Mouse (Mus musculus) neural tube, embryonic 13.5 days (tissue): ENCODE results near the gene Scd4. TPM values are rescaled to one million over a fixed set of nuclear protein-coding genes. Genes with fewer than 3 reads are reported as not detected.
A peak's percentile ranks its signal among the peaks of the same experiment; 100 is the strongest.
"Not testable (repeated sequence)": the region's sequence is repeated elsewhere in the genome, so short reads cannot be mapped to it uniquely, and the experiment has no call there.

Experiments
- ATAC-seq: fragments of 200-750 bp; cut with Nextera tagmentation; 2 replicates; pipeline ENCODE4 v1.8.0; 2017; ENCODE audit warnings: low read depth, mild to moderate bottlenecking, moderate TSS enrichment, moderate library complexity
- H3K27ac ChIP-seq: fragments of 300-500 bp; sonication (generic); replicated peaks from 2 replicates; pipeline ENCODE4 v1.5.1; 2015; ENCODE audit warnings: moderate library complexity, mild to moderate bottlenecking, inconsistent platforms
- H3K27me3 ChIP-seq: fragments of 300-500 bp; sonication (generic); 2 replicates; pipeline ENCODE4 v1.6.1; 2015; ENCODE audit warnings: mild to moderate bottlenecking, inconsistent platforms
- H3K36me3 ChIP-seq: fragments of 300-500 bp; sonication (generic); 2 replicates; pipeline ENCODE4 v1.6.1; 2015; ENCODE audit warnings: mild to moderate bottlenecking, inconsistent platforms
- H3K4me1 ChIP-seq: fragments of 300-500 bp; sonication (generic); replicated peaks from 2 replicates; pipeline ENCODE4 v1.6.1; 2015; ENCODE audit warnings: inconsistent platforms
- H3K4me2 ChIP-seq: fragments of 300-500 bp; sonication (generic); 2 replicates; pipeline ENCODE4 v1.6.1; 2015; ENCODE audit warnings: inconsistent platforms, mild to moderate bottlenecking, moderate library complexity
- H3K4me3 ChIP-seq: fragments of 300-500 bp; sonication (generic); 2 replicates; pipeline ENCODE4 v1.5.1; 2015; ENCODE audit warnings: mild to moderate bottlenecking, inconsistent platforms
- H3K9ac ChIP-seq: fragments of 300-500 bp; sonication (generic); 2 replicates; pipeline ENCODE4 v1.6.1; 2015; ENCODE audit warnings: moderate library complexity, mild to moderate bottlenecking, inconsistent platforms
- H3K9me3 ChIP-seq: fragments of 300-500 bp; sonication (generic); 2 replicates; pipeline ENCODE4 v1.6.1; 2016; ENCODE audit warnings: inconsistent platforms
- WGBS: fragments of 180-500 bp; shearing (Covaris S2); methylation state at CpG from one replicate; pipeline ENCODE4 v1.1.7; 2015; 5-methylcytosine and 5-hydroxymethylcytosine counted together
- polyA plus RNA-seq: library from polyadenylated mRNA; unstranded; fragments of >200 nt; fragmentation: Nextera tagmentation; extraction: Ambion mirVana; gene quantifications from 2 replicates; pipeline ENCODE4 v1.2.1, GENCODE M21; 2015

The Scd4 gene
- polyA plus RNA-seq, 1 experiment from 2014 or later: 0.06 TPM

DNA sequence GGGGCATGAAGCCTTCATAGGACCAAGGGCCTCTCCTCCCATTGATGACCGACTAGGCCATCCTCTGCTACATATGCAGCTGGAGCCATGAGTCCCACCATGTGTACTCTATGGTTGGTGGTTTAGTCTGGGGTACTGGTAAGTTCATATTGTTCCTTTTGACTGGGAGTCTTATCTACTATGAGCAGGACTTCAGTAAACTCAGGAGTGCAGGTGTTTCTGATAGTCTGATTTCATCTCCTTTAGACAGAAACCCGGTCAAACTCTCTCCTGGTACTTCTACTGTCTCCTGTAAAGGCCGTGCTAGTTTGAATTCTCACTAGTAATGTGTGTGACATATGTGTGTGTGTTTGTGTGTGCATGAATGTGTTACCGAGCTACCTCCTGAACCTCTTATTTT is 32.8 kb downstream of the Scd4 start:
- 92% methylated on average over 4 of the region's 4 CpGs for WGBS
- Histone ChIP-seq H3K9me3 (no peaks in the 10 kb centered on the region), H3K36me3 (no peaks in the 10 kb centered on the region), H3K4me1 (peaks cover 8% of the 10 kb centered on the region; the same call in 1 of the 2 replicates), H3K27me3 (no peaks in the 10 kb centered on the region), H3K4me2 (no peak overlapping the region), H3K4me3 (no peak overlapping the region), H3K9ac (no peak overlapping the region), H3K27ac (no peak overlapping the region)
- ATAC-seq: no peak

DNA sequence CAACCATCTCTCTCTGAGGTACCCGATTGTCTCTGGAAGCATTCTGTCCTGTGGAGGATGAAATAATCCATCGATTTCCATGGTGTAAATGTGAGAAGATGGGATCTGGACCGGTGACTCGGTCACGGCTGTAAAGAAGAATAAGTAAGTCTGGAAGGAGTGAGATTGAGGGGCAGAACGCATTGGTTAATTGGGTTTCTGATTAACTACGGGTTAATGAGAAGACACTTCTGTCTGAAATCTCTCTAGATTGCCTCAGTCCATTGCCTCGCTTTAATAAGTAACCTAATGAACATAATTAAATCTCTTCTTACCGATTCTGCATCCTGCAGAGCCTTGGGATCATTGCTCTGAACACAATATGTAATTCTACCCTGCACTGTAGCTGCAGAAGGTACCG is 34.2 kb downstream of the Scd4 start:
- ATAC-seq: 0 out of 2 replicates have a peak, but pooled peaks have one; percentile 43
- H3K9ac ChIP-seq, H3K36me3 ChIP-seq, H3K27me3 ChIP-seq, H3K4me3 ChIP-seq, H3K4me1 ChIP-seq, H3K4me2 ChIP-seq, H3K9me3 ChIP-seq: not testable (repeated sequence)
- WGBS: 51% methylated on average over 10 of the region's 10 CpGs
- 0 out of 2 replicates have a peak overlapping the region, but pooled peaks have one; percentile 57 for H3K27ac ChIP-seq

GRCm38 (mm10) chr19:44369371-44369770 is 36.5 kb downstream of the Scd4 start:
- Histone ChIP-seq H3K4me2 (no peak overlapping the region), H3K4me3 (no peak overlapping the region), H3K36me3 (no peaks in the 10 kb centered on the region), H3K27me3 (no peaks in the 10 kb centered on the region), H3K27ac (no peak overlapping the region), H3K9me3 (no peaks in the 10 kb centered on the region), H3K4me1 (peaks cover 8% of the 10 kb centered on the region; the same call in 1 of the 2 replicates), H3K9ac (no peak overlapping the region)
- ATAC-seq: no peak
- WGBS: 57% methylated on average over 8 of the region's 8 CpGs

DNA sequence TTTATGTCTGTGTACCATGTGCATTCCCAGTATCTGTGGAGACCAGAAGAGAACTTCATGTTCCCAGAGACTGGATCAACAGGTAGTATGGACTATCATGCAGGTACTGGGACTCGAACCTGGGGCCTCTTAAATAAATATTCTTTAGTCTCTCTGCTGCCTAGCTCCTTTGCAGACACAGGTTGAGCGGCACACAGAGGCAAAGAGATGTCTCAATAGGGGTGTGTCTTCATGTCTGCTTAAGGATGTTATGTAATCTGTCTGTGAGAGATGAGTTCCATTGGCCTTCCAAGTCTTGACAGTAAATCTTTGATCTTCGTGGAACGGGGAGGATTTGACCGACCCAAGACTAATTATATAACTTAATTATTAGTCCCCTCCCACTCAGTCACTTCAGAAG is 37.3 kb downstream of the Scd4 start:
- ATAC-seq: no peak
- Histone ChIP-seq H3K36me3 (no peaks in the 10 kb centered on the region), H3K4me2 (no peak overlapping the region), H3K4me1 (peaks cover 8% of the 10 kb centered on the region; the same call in 1 of the 2 replicates), H3K27ac (no peak overlapping the region), H3K4me3 (no peak overlapping the region), H3K9me3 (no peaks in the 10 kb centered on the region), H3K9ac (no peak overlapping the region), H3K27me3 (no peaks in the 10 kb centered on the region)
- 75% methylated on average over 5 of the region's 5 CpGs for WGBS

DNA sequence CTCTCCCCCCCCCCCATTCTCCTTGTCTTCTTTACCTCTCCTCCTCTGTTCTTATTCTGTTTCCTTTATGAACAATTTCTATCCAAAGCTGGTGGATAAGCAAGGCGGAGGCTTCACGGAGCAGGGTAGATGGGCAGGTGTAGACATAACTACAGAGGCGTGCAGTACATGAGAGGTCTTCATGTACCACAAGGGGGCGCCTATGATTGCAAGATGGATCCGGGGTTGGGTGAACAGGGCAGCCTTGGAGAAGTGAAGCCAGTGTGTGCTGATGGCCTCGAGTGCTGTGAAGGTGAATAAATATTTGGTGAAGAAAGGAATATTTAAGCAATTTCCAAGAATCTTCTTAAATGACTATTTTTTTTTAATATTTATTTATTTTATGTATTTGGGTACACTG is 40.1 kb downstream of the Scd4 start:
- peak; percentile 67 for ATAC-seq
- Histone ChIP-seq H3K27ac (no peak overlapping the region), H3K9me3 (no peaks in the 10 kb centered on the region), H3K27me3 (no peaks in the 10 kb centered on the region), H3K9ac (no peak overlapping the region), H3K36me3 (no peaks in the 10 kb centered on the region), H3K4me3 (no peak overlapping the region), H3K4me1 (peaks cover 4% of the 10 kb centered on the region; the same call in 1 of the 2 replicates), H3K4me2 (no peak overlapping the region)
- 24% methylated on average over 6 of the region's 6 CpGs for WGBS

- WGBS: 19% methylated on average over 3 of the region's 3 CpGs
- Histone ChIP-seq H3K9me3 (no peaks in the 10 kb centered on the region), H3K4me2 (no peak overlapping the region), H3K27me3 (no peaks in the 10 kb centered on the region), H3K4me3 (no peak overlapping the region), H3K4me1 (peaks cover 13% of the 10 kb centered on the region; the same call in 1 of the 2 replicates), H3K27ac (no peak overlapping the region), H3K36me3 (no peaks in the 10 kb centered on the region), H3K9ac (no peak overlapping the region)
- no peak for ATAC-seq
Observed at GRCm38 (mm10) chr19:44376511-44376951, 43.6 kb downstream of the Scd4 start.

GRCm38 (mm10) chr19:44377629-44378375 is 44.9 kb downstream of the Scd4 start:
- ATAC-seq: no peak
- Histone ChIP-seq H3K9ac (no peak overlapping the region), H3K4me1 (peaks cover 15% of the 10 kb centered on the region; the same call in 1 of the 2 replicates), H3K27me3 (no peaks in the 10 kb centered on the region), H3K9me3 (no peaks in the 10 kb centered on the region), H3K36me3 (no peaks in the 10 kb centered on the region), H3K27ac (no peak overlapping the region), H3K4me3 (no peak overlapping the region), H3K4me2 (no peak overlapping the region)
- WGBS: 48% methylated on average over 5 of the region's 5 CpGs

- Histone ChIP-seq H3K9ac (no peak overlapping the region), H3K27me3 (no peaks in the 10 kb centered on the region)
Observed at GRCm38 (mm10) chr19:44379090-44379489, 46.2 kb downstream of the Scd4 start.

DNA sequence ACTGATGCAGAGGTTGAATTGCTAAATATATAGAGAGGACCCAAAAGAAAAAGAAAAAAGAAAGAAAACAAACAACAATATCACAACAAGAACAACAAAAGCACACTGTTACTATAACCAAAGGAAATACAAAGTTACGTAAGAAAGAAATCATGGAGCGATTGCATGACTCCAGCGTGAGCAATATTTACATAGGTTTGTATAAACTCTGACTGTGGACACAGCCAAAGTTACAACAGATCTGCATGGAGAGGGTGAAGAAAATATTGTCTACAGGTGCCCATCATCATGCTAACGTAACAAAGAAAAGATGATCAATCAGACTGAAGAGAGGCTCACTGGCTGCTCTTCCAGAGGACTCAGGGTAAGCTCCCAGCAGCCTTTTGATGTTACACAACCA is 47.2 kb downstream of the Scd4 start:
- no peak for ATAC-seq
- WGBS: 92% methylated on average over 4 of the region's 4 CpGs
- H3K4me3 ChIP-seq: no peak overlapping the region
- H3K27me3 ChIP-seq: no peaks in the 10 kb centered on the region
- no peaks in the 10 kb centered on the region for H3K36me3 ChIP-seq
- H3K9ac ChIP-seq: no peak overlapping the region
- H3K27ac ChIP-seq: no peak overlapping the region
- no peak overlapping the region for H3K4me2 ChIP-seq
- H3K4me1 ChIP-seq: peaks cover 16% of the 10 kb centered on the region; the same call in 1 of the 2 replicates
- no peaks in the 10 kb centered on the region for H3K9me3 ChIP-seq

More at GRCm38 (mm10) chr19:44379090-44379489, 46.2 kb downstream of the Scd4 start:
- no peaks in the 10 kb centered on the region for H3K36me3 ChIP-seq
- H3K4me2 ChIP-seq: no peak overlapping the region
- H3K4me3 ChIP-seq: no peak overlapping the region
- peaks cover 16% of the 10 kb centered on the region; the same call in 1 of the 2 replicates for H3K4me1 ChIP-seq
- no peak overlapping the region for H3K27ac ChIP-seq
- H3K9me3 ChIP-seq: no peaks in the 10 kb centered on the region
- no peak for ATAC-seq

- Histone ChIP-seq H3K27ac (no peak overlapping the region), H3K9me3 (no peaks in the 10 kb centered on the region), H3K27me3 (no peaks in the 10 kb centered on the region), H3K4me2 (no peak overlapping the region), H3K4me1 (peaks cover 16% of the 10 kb centered on the region), H3K4me3 (no peak overlapping the region), H3K9ac (no peak overlapping the region; the same call in 1 of the 2 replicates), H3K36me3 (no peaks in the 10 kb centered on the region)
- WGBS: 65% methylated on average over 12 of the region's 12 CpGs
- ATAC-seq: no peak
Observed at GRCm38 (mm10) chr19:44382682-44383321, 49.9 kb downstream of the Scd4 start.

DNA sequence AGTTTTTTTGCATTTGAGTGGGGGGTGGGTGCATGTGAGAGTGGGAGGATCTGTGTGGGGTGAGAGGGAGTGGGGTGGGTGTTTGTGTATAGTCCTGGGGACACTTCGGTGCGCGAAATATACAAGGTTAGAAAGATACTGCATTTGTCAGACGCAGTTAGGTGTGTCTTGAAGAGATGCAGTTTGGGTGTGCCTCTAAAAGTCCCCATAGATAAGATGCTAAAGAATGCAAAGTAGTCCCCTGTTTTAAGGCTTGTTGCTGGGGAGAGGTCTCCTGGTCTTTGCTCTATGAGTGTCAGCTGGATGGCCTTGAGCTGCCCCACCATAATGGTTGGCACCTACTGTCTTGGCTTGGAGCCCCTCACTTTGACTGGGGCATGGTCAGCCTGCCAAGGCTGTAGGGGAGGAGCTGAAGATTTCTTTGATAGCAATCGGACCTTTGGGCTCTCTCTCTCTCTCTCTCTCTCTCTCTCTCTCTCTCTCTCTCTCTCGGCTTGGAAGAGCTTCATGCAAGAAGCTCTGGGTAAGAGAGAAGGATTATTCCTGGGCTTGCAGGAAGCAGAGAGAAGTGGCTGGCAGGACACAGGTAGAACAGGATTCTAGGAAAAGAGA is 53.1 kb downstream of the Scd4 start:
- WGBS: 85% methylated on average over 6 of the region's 6 CpGs
- no peak for ATAC-seq
- Histone ChIP-seq H3K9ac (no peak overlapping the region), H3K4me3 (no peak overlapping the region), H3K4me1 (peaks cover 23% of the 10 kb centered on the region), H3K27ac (no peak overlapping the region), H3K9me3 (no peaks in the 10 kb centered on the region), H3K27me3 (no peaks in the 10 kb centered on the region), H3K4me2 (no peak overlapping the region), H3K36me3 (no peaks in the 10 kb centered on the region)

- H3K9me3 ChIP-seq: no peaks in the 10 kb centered on the region
- H3K27me3 ChIP-seq: no peaks in the 10 kb centered on the region
- no peak overlapping the region for H3K27ac ChIP-seq
- no peaks in the 10 kb centered on the region for H3K36me3 ChIP-seq
- peaks cover 23% of the 10 kb centered on the region for H3K4me1 ChIP-seq
- no peak overlapping the region for H3K4me3 ChIP-seq
- H3K9ac ChIP-seq: no peak overlapping the region
- WGBS: 96% methylated on average over 4 of the region's 4 CpGs
- H3K4me2 ChIP-seq: no peak overlapping the region
- ATAC-seq: no peak
Observed at GRCm38 (mm10) chr19:44387089-44387671, 54.3 kb downstream of the Scd4 start.
